Mouse (Mus musculus) lung, adult 2 months (tissue): ENCODE results near the gene Lrpap1. TPM values are rescaled to one million over a fixed set of nuclear protein-coding genes. Genes with fewer than 3 reads are reported as not detected.

Experiments
- DNase-seq: peaks from one replicate; pipeline ENCODE4 v3.0.0; 2022
- H3K4me1 ChIP-seq: fragments of 200-500 bp; 2 replicates; pipeline ENCODE4 v1.6.1; 2011; ENCODE audit warnings: low read length; ENCODE audit not compliant: control insufficient read depth, insufficient read depth
- H3K4me3 ChIP-seq: fragments of 200-500 bp; replicated peaks from 2 replicates; pipeline ENCODE3; 2011; ENCODE audit warnings: low read depth, mild to moderate bottlenecking, control low read depth, low read length; ENCODE audit errors: extremely low read depth
- CTCF ChIP-seq: fragments of 200-500 bp; IDR thresholded peaks from 2 replicates; pipeline ENCODE4 v1.5.1; 2011; ENCODE audit warnings: mild to moderate bottlenecking, low read length, control low read depth; ENCODE audit not compliant: insufficient read depth
- POLR2A ChIP-seq: fragments of 200-500 bp; IDR thresholded peaks from 2 replicates; pipeline ENCODE4 v1.6.1; 2011; ENCODE audit warnings: low read depth, mild to moderate bottlenecking, control low read depth, low read length, borderline replicate concordance; ENCODE audit errors: extremely low read depth
- WGBS: fragments of 180-500 bp; shearing (Covaris S2); methylation state at CpG from one replicate; pipeline ENCODE4 v1.1.7; 2018; 5-methylcytosine and 5-hydroxymethylcytosine counted together
- polyA plus RNA-seq: library from polyadenylated mRNA; depleted of rRNA; stranded (reverse); fragments of >200 nt; gene quantifications from 2 replicates; pipeline ENCODE4 v1.2.3, GENCODE M21; 2012

Lrpap1 gene
- polyA plus RNA-seq, 1 experiment, result 59.7 TPM

- Histone ChIP-seq H3K4me1 (no peaks in the 10 kb centered on the region), H3K4me3 (no peak overlapping the region)
- DNase-seq, result no peak
- WGBS, result 71% methylated on average over 5 of the region's 5 CpGs
- TF ChIP-seq POLR2A, result no peak
- TF ChIP-seq CTCF, result no peak
Measured at GRCm38 (mm10) chr5:35089614-35089963, 16.0 kb downstream of the Lrpap1 start.

DNA sequence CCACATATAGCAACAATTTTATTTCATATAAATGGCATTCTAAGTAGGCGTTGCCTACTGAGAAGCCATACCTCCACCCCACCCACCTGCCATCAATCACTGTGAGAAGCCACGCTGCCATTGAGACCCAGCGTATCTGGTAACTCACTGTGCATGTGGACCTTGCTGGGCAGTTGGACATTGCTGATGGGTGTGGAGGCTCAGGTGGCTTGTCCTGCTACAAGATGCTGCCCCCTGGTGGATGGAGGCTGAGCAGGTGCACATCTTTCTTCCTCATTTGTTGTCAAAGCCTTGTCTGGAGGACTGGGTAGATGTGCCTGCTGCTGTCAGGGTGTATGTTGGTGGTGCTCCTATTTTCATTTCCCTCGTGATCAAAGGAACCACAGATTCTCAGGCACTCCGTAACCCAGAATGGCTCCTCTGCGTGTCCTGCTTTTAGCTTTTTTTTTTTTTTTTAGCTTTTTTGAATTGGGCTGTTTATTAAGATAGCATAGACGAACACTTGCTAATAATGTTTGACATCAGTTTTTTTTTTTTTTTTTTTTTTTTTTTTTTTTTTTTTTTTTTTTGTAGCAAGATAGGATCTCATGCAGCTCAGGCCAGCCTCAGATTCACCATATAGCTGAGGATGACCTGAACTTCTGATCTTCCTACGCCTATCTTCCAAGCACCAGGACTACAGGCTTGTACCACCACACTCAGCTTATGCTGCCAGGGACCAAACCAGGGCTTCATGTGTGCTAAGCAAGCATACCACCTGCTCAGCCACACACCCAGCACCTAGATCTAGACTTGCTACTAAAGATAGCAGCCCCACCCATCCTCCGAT is 16.6 kb downstream of the Lrpap1 start:
- H3K4me1 ChIP-seq, result no peaks in the 10 kb centered on the region
- H3K4me3 ChIP-seq, result no peak overlapping the region
- WGBS, result 65% methylated on average over 9 of the region's 9 CpGs
- DNase-seq, result peak; percentile 46
- no peak for TF ChIP-seq POLR2A
- TF ChIP-seq CTCF, result peak; percentile 82

GRCm38 (mm10) chr5:35084913-35085312 is 20.7 kb downstream of the Lrpap1 start:
- DNase-seq, result no peak
- 68% methylated on average over 3 of the region's 3 CpGs for WGBS
- Histone ChIP-seq H3K4me3 (no peak overlapping the region), H3K4me1 (no peaks in the 10 kb centered on the region)
- TF ChIP-seq POLR2A, result no peak
- no peak for TF ChIP-seq CTCF

- H3K4me1 ChIP-seq, result no peaks in the 10 kb centered on the region
- TF ChIP-seq POLR2A (no peak), CTCF (no peak)
- no peak for DNase-seq
- 49% methylated on average over 18 of the region's 18 CpGs for WGBS
- no peak overlapping the region for H3K4me3 ChIP-seq
Measured at GRCm38 (mm10) chr5:35079101-35079500, 26.5 kb downstream of the Lrpap1 start.

DNA sequence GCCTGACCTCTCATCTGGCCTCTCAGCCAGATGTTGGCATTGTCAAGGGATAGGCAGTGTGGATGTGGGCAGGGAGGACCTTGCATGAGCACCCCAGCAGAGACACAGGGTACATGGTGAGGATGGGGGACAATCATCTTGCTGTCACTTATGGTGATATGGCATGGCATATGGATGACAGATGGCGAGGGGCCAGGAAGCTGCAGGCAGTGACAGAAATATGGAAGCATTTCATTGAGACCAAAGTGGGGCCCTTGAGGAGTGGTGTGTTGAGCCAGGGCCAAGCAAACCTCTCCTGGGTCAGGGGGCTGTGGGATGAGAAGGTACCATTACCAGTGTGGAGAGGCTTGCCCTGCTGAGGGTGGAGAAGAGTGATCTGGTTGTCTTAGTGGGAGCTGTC is 29.2 kb downstream of the Lrpap1 start:
- no peaks in the 10 kb centered on the region for H3K4me1 ChIP-seq
- DNase-seq, result no peak
- TF ChIP-seq CTCF, result no peak
- TF ChIP-seq POLR2A, result no peak
- 94% methylated on average over 1 of the region's 1 CpGs for WGBS
- no peak overlapping the region for H3K4me3 ChIP-seq

GRCm38 (mm10) chr5:35073992-35074391 is 31.6 kb downstream of the Lrpap1 start:
- 72% methylated on average over 9 of the region's 9 CpGs for WGBS
- no peak for DNase-seq
- TF ChIP-seq CTCF (no peak), POLR2A (no peak)
- Histone ChIP-seq H3K4me1 (no peaks in the 10 kb centered on the region), H3K4me3 (no peak overlapping the region)

- H3K4me1 ChIP-seq, result no peaks in the 10 kb centered on the region
- WGBS, result 87% methylated on average over 11 of the region's 11 CpGs
- no peak for DNase-seq
- TF ChIP-seq POLR2A, result no peak
- TF ChIP-seq CTCF, result no peak
- H3K4me3 ChIP-seq, result no peak overlapping the region
Measured at GRCm38 (mm10) chr5:35073235-35073634, 32.3 kb downstream of the Lrpap1 start.

- Histone ChIP-seq H3K4me3 (no peak overlapping the region), H3K4me1 (no peaks in the 10 kb centered on the region)
- WGBS, result 86% methylated on average over 6 of the region's 6 CpGs
- TF ChIP-seq CTCF (no peak), POLR2A (no peak)
- DNase-seq, result no peak
Measured at GRCm38 (mm10) chr5:35071855-35072254, 33.7 kb downstream of the Lrpap1 start.

GRCm38 (mm10) chr5:35070953-35071352 is 34.6 kb downstream of the Lrpap1 start:
- no peak for DNase-seq
- Histone ChIP-seq H3K4me1 (no peaks in the 10 kb centered on the region), H3K4me3 (no peak overlapping the region)
- TF ChIP-seq CTCF (no peak), POLR2A (no peak)
- WGBS, result 39% methylated on average over 7 of the region's 7 CpGs

DNA sequence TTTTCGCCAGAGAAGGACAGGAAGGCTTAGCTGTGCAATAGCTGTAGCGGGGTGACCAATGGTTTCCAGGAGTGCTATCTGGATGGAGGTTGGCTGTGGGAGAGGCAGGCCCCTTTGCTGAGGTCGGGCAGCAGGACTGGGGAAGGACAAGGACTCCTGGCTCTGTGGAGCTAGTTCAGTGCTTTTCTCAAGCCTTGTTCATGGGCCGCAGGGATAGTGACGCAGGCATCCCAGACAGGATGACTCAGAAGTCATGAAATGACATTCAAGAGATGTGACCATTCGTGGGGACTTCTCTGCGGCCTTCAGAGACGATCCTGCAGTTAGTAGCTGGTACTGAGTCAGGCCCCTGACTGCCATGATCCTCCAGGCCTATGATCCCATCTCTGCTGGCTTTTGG is 35.3 kb downstream of the Lrpap1 start:
- DNase-seq, result no peak
- 85% methylated on average over 8 of the region's 8 CpGs for WGBS
- no peak for TF ChIP-seq CTCF
- no peak for TF ChIP-seq POLR2A

DNA sequence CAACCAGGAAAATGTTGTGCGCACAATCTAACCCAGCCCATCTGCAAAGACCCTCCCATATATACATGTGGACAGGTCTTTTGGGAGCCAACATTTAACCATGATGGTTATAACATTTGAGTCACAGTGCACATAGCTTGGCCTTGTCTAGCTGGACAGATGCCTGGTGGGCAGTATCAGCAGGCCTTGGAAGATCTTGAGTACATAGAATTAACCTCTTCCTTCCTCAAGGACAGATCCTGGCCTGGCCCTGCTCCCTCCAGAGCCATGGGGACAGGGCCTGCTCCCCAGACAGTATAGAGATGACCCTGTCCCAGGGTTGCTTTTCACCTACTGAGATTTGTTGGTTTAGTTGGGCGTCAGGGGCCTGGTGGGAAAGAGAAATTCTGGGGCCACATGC is 35.7 kb downstream of the Lrpap1 start:
- TF ChIP-seq CTCF, result no peak
- no peak for TF ChIP-seq POLR2A
- WGBS, result 82% methylated on average over 2 of the region's 2 CpGs
- no peak for DNase-seq

More for the DNA sequence above, 35.3 kb downstream of the Lrpap1 start:
- no peak overlapping the region for H3K4me3 ChIP-seq
- H3K4me1 ChIP-seq, result no peaks in the 10 kb centered on the region

More for the DNA sequence above, 35.7 kb downstream of the Lrpap1 start:
- H3K4me3 ChIP-seq, result no peak overlapping the region
- H3K4me1 ChIP-seq, result no peaks in the 10 kb centered on the region
